Mouse (Mus musculus): Measurements from ENCODE around the gene B9d2. TPM values are rescaled to one million over a fixed set of nuclear protein-coding genes. Genes with fewer than 3 reads are reported as not detected.

The B9d2 gene
- total RNA-seq, 2 experiments from 2014 or later = 15.7 to 19.0 TPM

DNA sequence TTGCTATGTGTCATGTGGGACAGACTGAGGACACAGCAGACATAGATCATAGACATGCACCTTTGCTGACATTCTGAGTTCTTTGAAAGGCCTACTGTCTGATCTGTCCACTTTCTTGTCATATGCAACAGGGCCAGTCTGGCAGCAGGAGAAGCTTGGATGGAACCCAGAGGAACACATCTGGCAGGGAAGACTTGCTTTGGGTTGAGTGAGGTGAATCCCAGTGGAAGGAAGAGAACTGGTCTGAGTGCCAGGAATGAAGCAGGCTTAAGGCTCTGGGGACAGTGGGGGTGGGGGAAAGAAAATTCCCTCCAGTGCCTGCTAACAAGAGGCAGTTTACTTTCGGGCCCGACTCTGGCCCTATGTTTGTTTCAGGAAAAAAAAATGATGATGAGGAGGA lies 49.3 kb downstream of the B9d2 start:
- DNase-seq = peak; percentile 73

DNA sequence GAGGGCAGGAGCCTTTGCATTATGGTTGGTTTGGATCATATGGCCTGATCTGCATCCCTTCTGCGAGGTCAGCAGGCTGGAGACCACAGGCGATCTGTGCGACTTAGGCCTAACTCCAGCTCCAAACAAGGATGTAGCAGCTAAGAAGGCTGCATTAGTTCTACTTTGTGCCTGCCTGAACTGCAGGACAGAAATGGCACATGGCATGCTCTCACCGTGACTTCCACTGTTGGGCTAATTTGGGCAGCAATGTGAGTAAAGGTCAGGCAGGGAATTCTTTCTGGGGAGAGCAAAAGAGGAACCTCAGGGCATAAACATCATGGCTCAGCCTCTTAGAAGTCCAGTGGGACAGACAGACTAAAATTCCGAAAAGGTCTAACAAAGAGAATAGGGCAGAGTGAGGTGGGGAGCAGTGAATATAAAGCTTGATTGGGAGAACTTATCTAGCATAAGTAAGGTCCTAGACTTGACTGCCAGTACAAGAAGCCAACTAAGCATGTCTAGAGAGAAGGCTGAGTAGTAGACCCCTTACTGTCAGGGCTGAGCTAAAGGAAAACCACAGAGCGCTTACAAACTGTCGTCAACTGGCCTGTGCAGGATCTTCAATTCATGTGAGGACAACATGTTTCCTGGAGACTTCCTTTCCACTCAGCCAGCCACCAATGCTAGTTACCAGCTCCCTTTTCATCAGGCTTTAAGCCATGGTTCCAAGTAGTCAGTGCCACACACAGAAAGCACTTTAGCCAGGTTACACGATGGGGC lies 50.9 kb downstream of the B9d2 start:
- DNase-seq = no peak

DNA sequence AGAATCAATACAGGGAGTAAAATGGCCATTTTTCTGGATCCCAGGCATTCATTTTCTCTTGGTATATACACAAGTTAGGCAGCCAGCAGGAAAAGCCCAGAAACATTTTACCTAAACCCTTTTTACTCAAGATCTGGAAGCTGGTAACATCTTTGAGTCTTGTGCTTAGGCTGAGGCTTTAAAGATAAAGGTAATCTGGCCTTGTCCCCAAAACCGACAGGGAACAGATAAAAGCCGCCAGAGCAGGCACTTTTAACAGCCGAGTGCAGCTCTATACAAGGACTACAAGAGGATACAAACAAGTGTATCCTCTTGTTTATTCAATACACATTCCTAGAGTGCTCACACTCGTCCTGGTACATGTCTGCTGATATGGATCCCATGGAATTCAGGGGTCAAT lies 54.4 kb downstream of the B9d2 start:
- no peak for DNase-seq

Other genes starting within 250 kb of the B9d2 start
- gene Ceacam1, start 203.2 kb upstream of the B9d2 start, total RNA-seq (2021) = 10 to 100 TPM; 16.0 to 21.7 TPM
- gene Ceacam2, start 140.9 kb upstream of the B9d2 start, total RNA-seq (2021) = 1 to 10 TPM; 2.0 to 3.4 TPM
- gene Erich4, start 64.9 kb upstream of the B9d2 start, total RNA-seq (2021) = not detected
- gene Dmac2, start 61.4 kb upstream of the B9d2 start, total RNA-seq (2021) = 10 to 100 TPM; 36.2 to 51.7 TPM
- gene B3gnt8, start 54.1 kb upstream of the B9d2 start, total RNA-seq (2021) = 1 to 10 TPM; 4.0 TPM
- 100 to 1,000 TPM; 251 to 252 TPM for gene Bckdha, start 21.8 kb upstream of the B9d2 start, total RNA-seq (2021)
- 10 to 100 TPM; 45.3 to 50.6 TPM for gene Exosc5, start 21.6 kb upstream of the B9d2 start, total RNA-seq (2021)
- 1 to 10 TPM in 1 of 2 experiments, under 1 TPM in 1; 0.90 to 1.9 TPM for gene Tmem91, start 5.6 kb upstream of the B9d2 start, total RNA-seq (2021)
- gene Tgfb1, start 6.2 kb downstream of the B9d2 start, total RNA-seq (2021) = 10 to 100 TPM; 48.7 to 49.6 TPM
- gene Ccdc97, start 38.3 kb downstream of the B9d2 start, total RNA-seq (2021) = 10 to 100 TPM; 40.4 to 46.1 TPM
- gene Hnrnpul1, start 74.0 kb downstream of the B9d2 start, total RNA-seq (2021) = 100 to 1,000 TPM; 114 to 125 TPM
- 10 to 100 TPM; 62.1 to 66.3 TPM for gene Axl, start 107.9 kb downstream of the B9d2 start, total RNA-seq (2021)
- 1 to 10 TPM; 3.2 to 3.9 TPM for gene Cyp2s1, start 136.1 kb downstream of the B9d2 start, total RNA-seq (2021)
- 10 to 100 TPM in 1 of 2 experiments, 1 to 10 TPM in 1; 1.4 to 12.6 TPM for gene Cyp2b10, start 216.8 kb downstream of the B9d2 start, total RNA-seq (2021)

Data from adrenal gland, postnatal 10 days (tissue).